Mouse (Mus musculus) lung, embryonic 14.5 days (tissue): ENCODE data around the gene Adk. TPM values are rescaled to one million over a fixed set of nuclear protein-coding genes. Genes with fewer than 3 reads are reported as not detected.

ENCODE experiments used
- ATAC-seq: fragments of 200-750 bp; cut with Nextera tagmentation; 2 replicates; pipeline ENCODE4 v1.8.0; 2017; ENCODE audit warnings: mild to moderate bottlenecking, moderate TSS enrichment, moderate library complexity; ENCODE audit not compliant: insufficient read depth
- DNase-seq: peaks from one replicate; pipeline ENCODE4 v3.0.0-alpha.2; 2015
- H3K27ac ChIP-seq: fragments of 300-500 bp; sonication (generic); 2 replicates; pipeline ENCODE4 v1.5.1; 2014; ENCODE audit warnings: low read depth, mild to moderate bottlenecking, moderate library complexity
- H3K27me3 ChIP-seq: fragments of 300-500 bp; sonication (generic); 2 replicates; pipeline ENCODE4 v1.6.1; 2014; ENCODE audit warnings: low read length, control low read depth; ENCODE audit not compliant: insufficient read depth
- H3K36me3 ChIP-seq: fragments of 300-500 bp; sonication (generic); 2 replicates; pipeline ENCODE4 v1.6.1; 2014; ENCODE audit warnings: control low read depth; ENCODE audit not compliant: insufficient read depth
- H3K4me1 ChIP-seq: fragments of 300-500 bp; sonication (generic); 2 replicates; pipeline ENCODE4 v1.6.1; 2014; ENCODE audit warnings: antibody characterized with exemption, control low read depth; ENCODE audit not compliant: insufficient read depth
- H3K4me2 ChIP-seq: fragments of 300-500 bp; sonication (generic); 2 replicates; pipeline ENCODE4 v1.6.1; 2014; ENCODE audit warnings: mild to moderate bottlenecking
- H3K4me3 ChIP-seq: fragments of 300-500 bp; sonication (generic); 2 replicates; pipeline ENCODE4 v1.5.1; 2014; ENCODE audit warnings: low read depth, low read length
- H3K9ac ChIP-seq: fragments of 300-500 bp; sonication (generic); 2 replicates; pipeline ENCODE4 v1.6.1; 2014
- H3K9me3 ChIP-seq: fragments of 300-500 bp; sonication (generic); 2 replicates; pipeline ENCODE4 v1.6.1; 2016; ENCODE audit warnings: low read depth, low read length, control low read depth
- CTCF ChIP-seq: IDR thresholded peaks from 2 replicates; pipeline ENCODE4 v1.5.1; 2016; ENCODE audit warnings: antibody characterized with exemption, low read depth
- WGBS: fragments of 180-500 bp; shearing (Covaris S2); extraction: QIAGEN DNeasy Blood & Tissue Kit; methylation state at CpG from one replicate; pipeline ENCODE4 v1.1.7; 2014; 5-methylcytosine and 5-hydroxymethylcytosine counted together
- polyA plus RNA-seq: library from polyadenylated mRNA; unstranded; fragments of >200 nt; fragmentation: Nextera tagmentation; extraction: Ambion mirVana; gene quantifications from 2 replicates; pipeline ENCODE4 v1.2.1, GENCODE M21; 2014

The Adk gene
- polyA plus RNA-seq, 1 experiment from 2014 or later = 218 TPM

DNA sequence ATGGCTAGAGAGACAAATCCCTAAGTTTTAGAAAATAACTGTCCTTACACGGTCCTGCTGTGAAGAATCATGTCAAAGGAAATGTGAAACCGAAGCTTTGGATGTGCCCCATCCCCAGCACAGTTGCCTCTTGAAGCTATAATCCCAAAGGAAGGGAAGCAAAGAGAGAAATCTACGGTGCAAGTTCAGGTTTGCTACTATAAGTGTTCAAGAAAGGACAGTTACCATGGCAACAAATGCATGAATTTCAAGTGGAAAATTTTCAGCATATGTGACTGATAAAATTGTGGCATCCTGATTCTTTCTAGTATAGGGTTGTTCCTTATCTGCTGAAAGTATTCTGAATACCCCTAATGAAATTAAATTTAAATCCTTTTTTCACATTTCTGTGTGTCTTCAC, 169.8 kb downstream of the Adk start:
- 66% methylated on average over 3 of the region's 3 CpGs for WGBS
- H3K4me2 ChIP-seq = no peak overlapping the region
- H3K27me3 ChIP-seq = no peaks in the 10 kb centered on the region
- no peak for TF ChIP-seq CTCF
- ATAC-seq (no peak), DNase-seq (no peak)
- H3K27ac ChIP-seq = no peak overlapping the region
- no peaks in the 10 kb centered on the region for H3K9me3 ChIP-seq
- no peak overlapping the region for H3K4me3 ChIP-seq
- H3K36me3 ChIP-seq = no peaks in the 10 kb centered on the region
- H3K9ac ChIP-seq = no peak overlapping the region
- H3K4me1 ChIP-seq = no peaks in the 10 kb centered on the region

DNA sequence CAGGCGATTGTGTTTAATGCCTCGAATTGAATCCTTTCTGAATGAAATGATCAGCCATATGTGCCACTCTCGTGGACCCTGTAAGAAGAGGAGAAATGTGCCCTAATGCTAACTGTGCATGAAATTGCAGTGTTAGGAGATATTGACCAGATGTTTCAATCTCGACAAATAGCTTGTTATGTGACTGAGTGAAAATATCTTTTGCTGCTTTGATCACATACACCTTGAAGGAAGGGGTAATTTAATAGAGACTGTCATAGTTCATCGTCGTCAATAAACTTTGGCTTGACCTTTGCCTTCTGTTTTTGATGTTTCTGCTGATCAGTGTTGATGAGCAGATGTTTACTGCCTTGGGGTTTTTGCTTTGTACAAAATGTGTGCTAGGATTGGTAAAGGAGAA, 171.1 kb downstream of the Adk start:
- Histone ChIP-seq H3K36me3 (no peaks in the 10 kb centered on the region), H3K27me3 (no peaks in the 10 kb centered on the region), H3K27ac (no peak overlapping the region), H3K4me3 (no peak overlapping the region), H3K9me3 (no peaks in the 10 kb centered on the region), H3K4me2 (no peak overlapping the region), H3K4me1 (no peaks in the 10 kb centered on the region), H3K9ac (no peak overlapping the region)
- DNase-seq = no peak
- WGBS = 70% methylated on average over 6 of the region's 6 CpGs
- TF ChIP-seq CTCF = no peak
- no peak for ATAC-seq

DNA sequence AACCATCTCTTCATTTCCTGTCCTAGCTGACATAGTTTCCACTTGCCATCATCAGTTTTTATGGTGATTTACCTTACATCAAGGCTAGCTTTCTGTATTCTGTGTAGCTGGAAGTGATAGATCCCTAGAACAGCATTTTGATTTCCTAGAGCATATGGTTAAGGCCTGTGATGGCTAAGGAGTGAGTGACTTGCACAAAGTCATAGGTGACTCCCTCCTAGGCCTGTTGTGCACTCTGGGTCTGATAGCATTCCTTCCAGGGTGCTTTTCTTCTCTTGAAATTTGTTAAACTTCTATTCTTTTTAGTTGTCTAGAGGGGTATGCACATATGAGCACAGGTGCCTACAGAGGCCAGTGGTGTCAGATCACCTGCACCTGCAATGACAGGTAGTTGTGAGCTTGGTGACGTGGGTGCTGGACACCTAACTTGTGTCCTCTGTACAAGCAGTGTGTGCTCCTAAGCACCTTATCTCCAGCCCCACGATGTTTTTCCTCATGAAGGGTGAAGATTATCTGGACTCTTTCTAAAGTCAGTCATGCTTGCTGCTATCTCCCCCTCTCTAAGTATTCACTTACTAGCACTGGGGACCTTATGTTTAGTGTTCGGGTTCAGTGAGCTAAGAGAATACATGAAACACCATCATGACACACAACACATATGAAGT, 171.7 kb downstream of the Adk start:
- no peak overlapping the region for H3K27ac ChIP-seq
- no peaks in the 10 kb centered on the region for H3K27me3 ChIP-seq
- H3K4me2 ChIP-seq = no peak overlapping the region
- WGBS = 82% methylated on average over 3 of the region's 3 CpGs
- H3K4me1 ChIP-seq = no peaks in the 10 kb centered on the region
- TF ChIP-seq CTCF = no peak
- DNase-seq (no peak), ATAC-seq (no peak)
- H3K36me3 ChIP-seq = no peaks in the 10 kb centered on the region
- no peak overlapping the region for H3K9ac ChIP-seq
- H3K4me3 ChIP-seq = no peak overlapping the region
- H3K9me3 ChIP-seq = no peaks in the 10 kb centered on the region

- Histone ChIP-seq H3K4me1 (no peaks in the 10 kb centered on the region), H3K9me3 (no peaks in the 10 kb centered on the region), H3K9ac (no peak overlapping the region), H3K4me3 (no peak overlapping the region), H3K4me2 (no peak overlapping the region), H3K27me3 (no peaks in the 10 kb centered on the region), H3K27ac (no peak overlapping the region), H3K36me3 (peaks cover 6% of the 10 kb centered on the region; the same call in 1 of the 2 replicates)
- DNase-seq (no peak), ATAC-seq (no peak)
- WGBS = 68% methylated on average over 2 of the region's 2 CpGs
- TF ChIP-seq CTCF = no peak
Observed at GRCm38 (mm10) chr14:21237051-21237450, 184.7 kb downstream of the Adk start.

GRCm38 (mm10) chr14:21241105-21241504, 188.7 kb downstream of the Adk start:
- H3K27me3 ChIP-seq = no peaks in the 10 kb centered on the region
- TF ChIP-seq CTCF = no peak
- WGBS = 44% methylated on average over 5 of the region's 5 CpGs
- no peaks in the 10 kb centered on the region for H3K9me3 ChIP-seq
- DNase-seq = peak; percentile 72
- no peak overlapping the region for H3K4me2 ChIP-seq
- no peak overlapping the region for H3K27ac ChIP-seq
- no peak for ATAC-seq
- no peak overlapping the region for H3K9ac ChIP-seq
- H3K4me3 ChIP-seq = no peak overlapping the region
- no peaks in the 10 kb centered on the region for H3K4me1 ChIP-seq
- 0 out of 2 replicates have a peak, but pooled peaks cover under 1% of the 10 kb centered on the region for H3K36me3 ChIP-seq

DNA sequence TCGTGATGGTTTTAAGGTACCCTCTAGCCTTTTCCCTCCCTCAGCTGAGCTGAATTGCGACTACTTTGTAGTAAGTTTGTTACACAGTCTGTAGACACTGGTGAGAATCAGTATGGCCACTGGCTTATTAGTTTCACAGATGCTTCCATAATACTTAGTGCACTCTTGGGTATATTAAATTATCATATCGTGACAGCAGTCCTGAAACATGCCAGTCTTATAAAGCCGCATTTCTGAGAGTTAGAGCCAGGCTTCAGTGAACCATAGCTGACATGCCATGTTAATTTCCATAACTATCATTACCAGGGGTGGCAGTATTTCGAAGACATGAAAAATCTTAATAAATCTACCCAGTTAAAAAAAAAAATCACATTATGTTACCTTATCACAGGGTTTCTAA, 199.0 kb downstream of the Adk start:
- Histone ChIP-seq H3K9me3 (no peaks in the 10 kb centered on the region), H3K9ac (no peak overlapping the region), H3K4me1 (peaks cover 6% of the 10 kb centered on the region), H3K27me3 (no peaks in the 10 kb centered on the region), H3K36me3 (no peaks in the 10 kb centered on the region), H3K4me3 (no peak overlapping the region), H3K27ac (no peak overlapping the region), H3K4me2 (no peak overlapping the region)
- no peak for DNase-seq
- 82% methylated on average over 5 of the region's 5 CpGs for WGBS
- no peak for ATAC-seq
- no peak for TF ChIP-seq CTCF

DNA sequence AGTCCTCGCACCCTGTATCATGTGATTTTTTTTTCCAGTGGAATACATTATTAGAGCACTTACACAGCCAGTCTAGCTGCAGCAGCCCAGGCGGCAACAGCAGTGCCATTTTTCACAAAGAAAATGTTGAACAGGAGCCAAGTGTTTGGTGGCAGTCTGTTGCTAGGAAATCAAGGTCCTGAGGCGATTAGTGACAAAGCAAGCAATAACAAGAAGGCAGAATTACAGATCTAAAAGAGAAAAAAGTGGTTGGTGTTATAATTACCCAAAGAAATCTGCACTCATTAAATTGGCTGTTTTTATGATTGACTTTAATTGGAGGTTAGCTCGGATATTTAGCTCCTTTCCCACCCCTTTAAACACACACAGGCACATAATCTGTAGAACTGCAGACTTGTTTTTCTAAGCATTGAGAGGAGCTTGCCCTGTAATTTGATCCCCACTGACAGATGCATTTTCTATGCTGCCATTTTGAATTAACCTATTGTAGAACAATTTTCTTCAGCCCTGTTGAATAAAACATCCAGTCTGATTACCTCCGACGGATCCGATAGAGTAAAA, 200.0 kb downstream of the Adk start:
- H3K27ac ChIP-seq = no peak overlapping the region; the same call in 1 of the 2 replicates
- no peak for ATAC-seq
- H3K9ac ChIP-seq = no peak overlapping the region
- DNase-seq = peak; percentile 78
- no peaks in the 10 kb centered on the region for H3K9me3 ChIP-seq
- H3K36me3 ChIP-seq = no peaks in the 10 kb centered on the region
- H3K27me3 ChIP-seq = no peaks in the 10 kb centered on the region
- WGBS = 33% methylated on average over 7 of the region's 7 CpGs
- peaks cover 6% of the 10 kb centered on the region for H3K4me1 ChIP-seq
- no peak for TF ChIP-seq CTCF
- no peak overlapping the region for H3K4me3 ChIP-seq
- H3K4me2 ChIP-seq = peak overlapping the region; percentile 3; the same call in 1 of the 2 replicates
